Mouse (Mus musculus) fibroblast of lung, adult 2 months (primary cell): ENCODE results near the gene Fbxo11.
A peak's percentile ranks its signal among the peaks of the same experiment; 100 is the strongest.
"Not testable (repeated sequence)": the region's sequence is repeated elsewhere in the genome, so short reads cannot be mapped to it uniquely, and the experiment has no call there.

Source experiments
- DNase-seq: peaks from one replicate; pipeline ENCODE4 v3.0.0-alpha.2; 2011; ENCODE audit warnings: low read depth

The Fbxo11 gene

DNA sequence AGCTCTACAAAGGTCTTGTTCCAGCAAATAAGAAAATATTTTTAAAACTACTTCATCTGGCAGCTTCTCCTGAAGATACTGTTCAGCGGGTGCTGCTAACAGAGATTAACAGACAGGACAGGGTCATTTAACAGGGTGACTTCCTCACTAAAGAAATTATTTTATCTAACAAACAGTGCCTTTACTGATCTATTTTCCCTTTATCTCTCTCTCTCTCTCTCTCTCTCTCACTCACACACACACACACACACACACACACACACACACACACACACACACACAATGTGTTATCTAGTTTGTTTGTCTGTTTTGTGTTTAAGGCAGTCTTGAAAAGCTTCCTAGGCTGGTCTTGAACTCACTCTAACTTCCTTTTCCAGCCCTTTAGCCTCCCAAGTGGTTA is 50.6 kb downstream of the Fbxo11 start:
- DNase-seq: no peak

DNA sequence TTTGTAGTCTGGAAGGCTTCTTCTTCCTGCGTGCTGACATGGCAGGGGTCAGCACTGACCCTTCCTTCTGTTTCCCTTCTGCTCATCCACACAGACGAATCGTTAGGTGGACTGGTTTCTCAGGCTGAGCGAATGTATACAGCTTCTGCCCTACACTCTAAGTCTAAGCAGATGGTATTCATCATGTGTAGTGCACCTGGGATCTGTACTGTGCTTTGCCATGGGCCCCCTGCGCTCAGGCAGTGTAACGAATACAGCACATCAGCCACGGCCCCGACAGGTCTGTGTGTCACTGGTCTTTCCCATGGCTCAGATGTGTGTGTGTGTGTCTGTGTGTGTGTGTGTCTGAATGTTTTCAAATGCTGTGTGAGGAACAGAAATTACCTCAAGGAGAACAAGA is 58.1 kb downstream of the Fbxo11 start:
- DNase-seq: no peak

DNA sequence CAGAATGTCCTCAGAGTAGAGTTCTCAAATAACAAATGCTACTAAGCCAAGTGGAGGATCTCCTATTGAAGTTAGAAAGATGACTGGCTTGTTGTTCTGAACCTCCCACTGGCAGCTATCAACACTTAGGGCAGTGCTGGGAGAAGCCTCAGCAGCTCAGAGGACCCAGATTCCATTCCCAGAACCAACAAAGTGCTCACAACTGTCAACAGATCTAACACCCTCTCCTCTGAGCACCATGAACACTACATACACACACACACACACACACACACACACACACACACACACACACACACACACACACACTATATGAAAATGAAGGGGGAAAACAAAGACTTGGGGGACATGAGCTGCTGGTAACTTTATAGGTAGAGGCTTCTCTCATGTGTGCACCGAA is 60.2 kb downstream of the Fbxo11 start:
- no peak for DNase-seq

DNA sequence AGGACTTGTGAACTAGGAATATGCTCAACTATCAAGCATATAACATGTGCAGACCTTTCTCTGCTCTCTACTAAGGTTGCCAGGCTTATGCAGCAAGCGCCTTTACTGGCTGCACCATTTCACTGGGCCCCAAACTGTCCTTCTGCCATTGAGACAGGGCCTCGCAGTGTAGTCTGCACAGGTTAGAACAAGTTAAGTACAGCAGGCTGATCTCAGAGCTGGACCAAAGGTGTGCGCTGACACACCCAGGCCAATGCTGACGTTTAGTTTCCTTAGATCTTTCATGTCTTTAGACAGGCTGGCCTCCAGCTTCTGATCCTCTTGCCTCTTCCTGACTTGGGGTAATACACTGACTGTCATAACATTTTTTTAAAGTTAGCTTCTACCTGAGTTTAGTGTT is 67.3 kb downstream of the Fbxo11 start:
- no peak for DNase-seq

DNA sequence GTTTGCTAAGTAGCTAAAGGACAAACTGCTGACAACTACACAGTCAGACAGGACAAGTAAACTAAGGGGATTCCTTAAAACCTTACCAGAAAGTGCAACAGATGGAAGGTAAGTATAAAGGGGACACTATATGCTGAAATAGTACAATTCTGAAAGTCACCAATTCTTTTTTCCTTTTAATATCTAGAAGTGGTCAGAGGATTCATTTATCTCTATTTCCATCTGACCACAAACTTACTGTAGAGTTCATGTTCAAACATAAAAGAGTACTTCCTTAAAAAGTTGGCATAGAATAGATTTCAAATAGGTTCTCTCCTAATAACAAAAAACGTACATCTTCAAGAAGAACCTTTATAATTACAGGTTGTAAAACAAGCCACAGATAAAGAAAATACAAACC is 71.8 kb downstream of the Fbxo11 start:
- DNase-seq: no peak

DNA sequence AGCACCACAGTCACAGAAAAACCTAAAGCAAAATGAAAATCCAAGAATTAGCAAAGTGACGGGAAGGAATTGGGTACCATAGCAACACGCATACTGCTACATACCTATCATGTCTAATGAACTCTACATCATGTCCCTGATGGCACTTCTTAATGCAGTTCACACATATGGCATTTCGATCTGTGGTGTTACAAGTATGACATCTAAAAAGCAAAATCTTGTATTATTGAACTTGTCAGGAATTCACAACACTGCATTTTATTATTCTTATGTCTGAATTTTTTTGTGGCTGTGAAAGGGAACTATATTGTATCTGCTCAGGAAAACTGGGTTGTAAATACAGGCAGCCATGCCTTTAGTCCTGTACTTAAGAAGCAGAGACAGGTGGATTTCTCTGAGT is 72.9 kb downstream of the Fbxo11 start:
- DNase-seq: no peak

DNA sequence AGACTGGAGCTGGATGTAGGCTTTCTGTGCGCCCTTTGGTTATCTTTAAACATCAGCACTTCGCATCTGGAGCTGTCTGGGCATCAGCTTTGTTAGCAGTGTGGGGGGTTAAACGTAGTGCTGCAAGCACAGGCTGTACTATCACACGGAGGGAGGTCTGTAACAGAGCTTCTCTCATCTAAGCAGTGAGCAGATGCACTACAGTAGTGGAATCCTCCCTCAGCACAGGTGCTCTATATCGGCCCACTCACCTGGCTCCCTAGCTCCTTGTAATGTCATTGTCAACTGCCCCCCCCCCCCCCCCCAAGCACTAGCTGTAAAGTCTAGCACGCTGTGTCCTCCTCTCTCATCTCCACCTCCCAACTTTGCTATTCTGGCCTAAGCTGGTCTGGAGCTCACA is 77.6 kb downstream of the Fbxo11 start:
- no peak for DNase-seq

DNA sequence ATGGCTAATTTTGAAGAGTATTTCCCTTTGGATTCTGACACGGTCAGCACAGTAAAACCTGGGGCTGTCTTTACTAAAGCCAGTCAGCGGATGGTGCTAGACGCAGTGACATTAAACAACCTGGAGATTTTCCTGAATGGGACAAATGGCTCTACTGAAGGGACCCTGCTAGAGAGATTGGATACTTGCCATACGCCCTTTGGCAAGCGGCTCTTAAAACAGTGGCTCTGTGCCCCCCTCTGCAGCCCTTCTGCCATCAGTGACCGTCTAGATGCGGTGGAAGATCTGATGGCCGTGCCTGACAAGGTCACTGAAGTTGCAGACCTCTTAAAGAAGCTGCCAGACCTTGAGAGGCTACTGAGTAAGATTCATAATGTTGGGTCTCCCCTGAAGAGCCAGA is 79.2 kb downstream of the Fbxo11 start:
- DNase-seq: no peak

DNA sequence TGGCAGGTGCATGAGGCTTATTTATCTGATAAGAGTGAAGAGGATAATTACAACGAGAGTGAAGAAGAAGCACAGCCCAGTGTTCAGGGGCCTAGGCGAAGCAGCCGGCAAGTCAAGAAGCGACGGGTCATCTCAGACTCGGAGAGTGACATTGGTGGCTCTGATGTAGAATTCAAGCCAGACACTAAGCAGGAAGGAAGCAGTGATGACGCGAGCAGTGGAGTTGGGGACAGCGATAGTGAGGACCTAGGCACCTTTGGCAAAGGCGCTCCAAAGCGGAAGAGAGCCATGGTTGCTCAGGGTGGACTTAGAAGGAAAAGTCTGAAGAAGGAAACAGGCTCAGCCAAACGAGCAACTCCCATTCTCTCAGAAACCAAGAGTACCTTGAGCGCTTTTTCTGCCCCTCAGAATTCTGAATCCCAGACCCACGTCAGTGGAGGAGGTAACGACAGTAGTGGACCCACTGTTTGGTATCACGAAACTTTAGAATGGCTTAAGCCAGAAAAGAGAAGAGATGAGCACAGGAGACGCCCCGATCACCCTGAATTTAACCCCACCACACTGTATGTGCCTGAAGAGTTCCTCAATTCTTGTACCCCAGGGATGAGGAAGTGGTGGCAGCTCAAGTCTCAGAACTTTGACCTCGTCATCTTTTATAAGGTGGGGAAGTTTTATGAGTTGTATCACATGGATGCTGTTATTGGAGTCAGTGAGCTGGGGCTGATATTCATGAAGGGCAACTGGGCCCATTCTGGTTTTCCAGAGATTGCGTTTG is 80.5 kb downstream of the Fbxo11 start:
- DNase-seq: no peak

DNA sequence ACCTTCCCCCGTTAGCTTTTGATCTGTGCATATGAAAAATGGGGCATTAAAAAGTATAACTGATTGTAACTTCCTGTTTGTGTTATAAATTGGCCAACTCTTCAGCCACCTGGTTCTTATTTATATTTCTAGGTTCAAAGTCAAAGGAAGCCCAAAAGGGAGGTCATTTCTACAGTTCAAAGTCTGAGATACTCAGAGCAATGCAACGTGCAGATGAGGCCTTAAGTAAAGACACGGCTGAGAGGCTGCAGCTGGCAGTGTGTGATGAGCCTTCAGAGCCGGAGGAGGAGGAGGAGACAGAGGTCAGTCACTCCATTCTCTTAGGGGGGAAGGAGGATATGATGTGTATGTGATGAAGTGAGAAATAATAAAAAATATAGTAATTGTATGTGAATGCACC is 81.8 kb downstream of the Fbxo11 start:
- DNase-seq: no peak

DNA sequence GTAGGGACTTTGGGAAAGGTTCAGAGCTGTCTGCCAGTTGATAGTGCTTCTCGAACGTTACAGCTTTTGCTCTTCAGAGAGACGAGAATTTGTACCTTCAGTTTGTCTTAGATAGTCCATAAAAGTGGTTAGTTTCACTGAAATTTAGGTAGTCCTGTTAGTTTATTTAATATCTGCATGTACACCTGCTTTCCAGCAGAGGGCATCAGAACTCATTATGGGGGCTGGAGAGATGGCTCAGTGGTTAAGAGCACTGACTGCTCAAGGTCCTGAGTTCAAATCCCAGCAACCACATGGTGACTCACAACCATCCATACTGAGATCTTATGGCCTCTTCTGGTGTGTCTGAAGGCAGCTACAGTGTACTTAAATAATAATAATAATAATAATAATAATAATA is 83.0 kb downstream of the Fbxo11 start:
- no peak for DNase-seq

DNA sequence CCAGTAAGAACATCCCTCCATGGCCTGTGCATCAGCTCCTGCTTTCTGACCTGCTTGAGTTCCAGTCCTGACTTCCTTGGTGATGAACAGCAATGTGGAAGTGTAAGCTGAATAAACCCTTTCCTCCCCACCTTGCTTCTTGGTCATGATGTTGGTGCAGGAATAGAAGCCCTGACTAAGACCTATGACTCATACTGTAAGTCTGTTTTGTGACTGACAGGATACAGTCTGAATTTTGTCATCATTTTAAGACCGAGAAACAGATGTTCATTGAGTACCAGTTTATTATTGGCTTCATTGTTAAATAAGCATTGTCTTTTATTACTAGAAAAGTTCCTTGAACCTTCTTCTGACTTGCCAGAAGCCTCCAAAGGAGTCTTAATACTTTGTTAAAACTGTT is 85.4 kb downstream of the Fbxo11 start:
- not testable (repeated sequence) for DNase-seq

DNA sequence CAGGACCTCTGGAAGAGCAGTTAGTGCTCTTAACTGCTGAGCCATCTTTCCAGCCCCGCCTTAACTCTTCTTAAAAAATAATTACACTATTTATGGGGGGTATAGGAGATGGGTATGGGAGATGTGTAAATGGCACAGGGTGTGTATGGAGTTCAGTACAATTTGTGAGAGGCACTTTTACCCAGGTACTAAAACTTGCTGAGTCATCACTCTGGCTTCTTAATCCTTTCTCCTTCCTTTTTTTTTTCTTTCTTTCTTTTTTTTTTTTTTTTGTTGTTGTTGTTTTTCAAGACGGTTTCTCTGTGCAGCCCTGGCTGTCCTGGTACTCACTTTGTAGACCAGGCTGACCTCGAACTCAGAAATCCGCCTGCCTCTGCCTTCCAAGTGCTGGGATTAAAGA is 88.2 kb downstream of the Fbxo11 start:
- not testable (repeated sequence) for DNase-seq

DNA sequence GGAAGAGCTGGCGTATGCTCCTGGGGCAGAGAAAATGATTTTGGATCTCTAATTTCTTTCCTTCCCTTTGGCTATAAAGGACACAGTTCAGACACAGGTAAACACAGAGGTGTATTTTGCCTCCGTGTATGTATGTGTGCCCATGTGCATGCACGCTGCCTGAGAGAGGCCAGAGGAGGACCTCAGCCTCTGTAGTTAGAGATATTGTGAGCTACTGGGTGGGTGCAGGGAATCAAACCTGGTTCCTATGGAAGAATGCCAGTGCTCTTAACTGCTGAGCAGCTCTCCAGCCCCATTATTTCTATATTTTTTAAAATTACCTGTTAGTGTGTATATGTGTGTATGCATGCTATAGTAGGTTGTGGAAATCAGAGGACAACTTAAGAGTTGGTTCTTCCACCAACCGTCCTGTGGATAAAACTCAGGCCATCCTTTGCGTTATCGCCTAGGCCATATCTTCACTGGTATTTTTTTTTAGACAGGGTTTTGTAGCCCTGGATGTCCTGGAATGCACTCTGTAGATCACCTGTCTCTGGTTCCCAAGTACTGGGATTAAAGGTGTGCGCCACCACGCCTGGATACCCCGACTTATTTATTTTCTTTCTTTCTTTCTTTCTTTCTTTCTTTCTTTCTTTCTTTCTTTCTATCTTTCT is 88.8 kb downstream of the Fbxo11 start:
- no peak for DNase-seq

DNA sequence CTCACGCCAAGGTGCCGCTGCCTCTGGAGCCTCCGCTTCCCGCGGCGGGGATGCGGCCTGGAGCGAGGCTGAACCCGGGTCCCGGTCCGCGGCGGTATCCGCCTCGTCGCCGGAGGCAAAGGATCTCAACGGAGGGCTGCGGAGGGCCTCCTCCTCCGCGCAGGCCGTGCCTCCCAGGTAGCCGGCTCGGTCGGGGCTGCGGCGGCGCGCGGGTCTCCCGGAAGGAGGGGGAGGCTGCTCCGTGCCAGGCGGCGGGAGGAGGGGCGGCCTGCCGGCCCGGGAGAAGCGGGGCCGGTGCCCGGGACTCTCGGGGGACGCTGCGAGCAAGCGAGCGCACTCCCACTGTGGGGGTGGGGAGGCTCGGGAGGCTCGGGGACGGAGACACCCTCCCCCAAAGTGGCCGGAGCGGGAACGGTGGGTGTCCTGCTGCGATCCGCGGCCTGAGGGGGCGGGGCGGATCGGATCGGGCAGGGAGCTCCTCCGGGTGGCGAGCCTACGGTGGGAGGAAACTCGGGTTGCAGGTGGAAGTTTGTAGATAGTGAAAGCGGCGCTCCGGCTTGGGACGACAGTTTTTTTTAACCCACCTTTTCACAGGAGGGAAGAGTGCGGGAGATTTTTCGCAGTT is 89.8 kb downstream of the Fbxo11 start:
- no peak for DNase-seq

DNA sequence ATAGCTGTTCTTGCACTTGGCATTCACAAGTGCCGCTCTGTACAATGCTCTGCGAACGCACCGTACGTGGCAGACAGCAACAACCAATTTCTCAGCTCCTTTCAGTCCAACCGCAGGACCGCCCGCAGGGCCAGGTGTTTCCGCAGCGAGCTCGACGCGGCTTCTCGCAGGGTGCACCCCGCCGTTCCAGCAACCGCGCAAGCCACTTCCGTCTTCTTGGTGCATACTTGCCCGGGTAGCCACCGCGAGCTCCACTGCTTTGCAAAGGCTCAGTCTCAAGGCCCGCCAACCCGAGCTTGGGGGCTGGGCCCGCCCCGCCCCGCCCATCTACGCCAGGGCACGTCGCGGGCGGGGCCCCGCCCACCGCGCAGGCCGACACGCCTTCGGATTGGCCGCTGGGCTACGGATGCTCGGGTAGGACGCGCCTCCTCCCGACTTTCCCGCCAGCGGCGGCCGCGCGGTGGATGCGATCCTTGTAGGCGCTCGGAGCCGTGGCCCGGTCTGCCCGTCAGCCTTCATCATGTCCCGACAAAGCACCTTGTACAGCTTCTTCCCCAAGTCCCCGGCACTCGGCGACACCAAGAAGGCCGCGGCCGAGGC is 90.4 kb downstream of the Fbxo11 start, which contains the start of gene Msh6:
Msh6 (plus strand) TSS at position 434 of the 600 bp plus-strand sequence.
- DNase-seq: peak; percentile 91

DNA sequence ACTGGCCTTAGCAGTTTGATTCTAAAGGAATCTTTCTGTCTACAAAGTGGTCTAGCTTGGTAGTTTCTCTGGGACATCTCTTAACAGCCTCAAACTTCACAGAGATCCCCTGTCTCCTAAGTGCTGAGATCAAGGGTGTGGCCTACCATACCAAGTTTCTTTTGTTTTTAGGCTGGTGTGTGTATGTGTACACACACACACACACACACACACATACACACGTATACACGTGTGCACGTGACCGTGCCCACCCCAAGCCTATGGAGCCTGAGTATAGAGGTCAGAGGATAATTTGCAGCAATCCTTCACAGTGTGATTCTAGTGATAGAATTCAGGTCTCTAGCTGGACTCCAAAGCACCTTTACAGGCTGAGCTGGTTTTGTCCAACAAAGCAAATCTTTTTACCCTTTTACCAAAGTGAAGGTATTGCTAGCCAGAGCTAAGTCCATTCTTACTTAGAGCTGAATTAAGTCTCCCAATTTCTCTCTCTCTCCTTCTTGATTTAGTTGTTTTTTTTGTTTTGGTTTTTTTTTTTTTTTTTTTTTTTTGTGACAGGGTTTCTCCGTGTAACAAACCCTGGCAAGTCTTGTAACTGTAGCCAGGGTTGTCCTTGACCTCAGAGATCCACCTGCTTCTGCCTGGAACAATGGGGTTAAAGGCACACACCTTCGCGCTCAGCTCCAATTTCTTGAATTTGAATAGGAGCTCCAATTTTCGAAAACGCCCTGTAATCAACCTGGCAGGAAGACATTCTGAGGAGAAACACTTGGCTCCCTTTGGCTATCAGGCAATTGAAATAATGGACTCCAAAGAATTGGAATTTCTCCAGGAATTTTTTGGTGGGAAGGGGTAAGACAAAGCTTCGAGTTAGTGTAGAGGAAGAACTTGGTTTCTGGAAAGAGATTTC is 91.6 kb downstream of the Fbxo11 start:
- DNase-seq: no peak

DNA sequence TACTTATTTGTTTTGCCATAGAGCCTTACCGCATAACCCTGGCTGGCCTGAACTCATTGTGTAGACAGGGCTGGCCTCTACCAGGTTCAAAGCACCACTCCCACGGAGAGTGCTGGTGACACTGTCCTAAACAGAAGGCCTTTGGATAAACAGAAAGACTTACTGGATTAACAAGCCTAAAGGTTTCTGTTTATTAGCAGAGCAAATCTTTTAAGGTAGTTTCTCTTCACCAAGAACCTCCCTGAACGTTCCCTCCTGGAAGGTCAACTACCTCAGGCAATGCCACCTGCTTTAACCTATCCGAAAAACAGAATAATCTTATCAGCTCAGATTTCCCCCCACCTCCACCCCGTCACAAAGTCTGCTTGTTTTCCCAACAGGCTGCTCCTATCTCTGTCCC is 92.2 kb downstream of the Fbxo11 start:
- DNase-seq: no peak

DNA sequence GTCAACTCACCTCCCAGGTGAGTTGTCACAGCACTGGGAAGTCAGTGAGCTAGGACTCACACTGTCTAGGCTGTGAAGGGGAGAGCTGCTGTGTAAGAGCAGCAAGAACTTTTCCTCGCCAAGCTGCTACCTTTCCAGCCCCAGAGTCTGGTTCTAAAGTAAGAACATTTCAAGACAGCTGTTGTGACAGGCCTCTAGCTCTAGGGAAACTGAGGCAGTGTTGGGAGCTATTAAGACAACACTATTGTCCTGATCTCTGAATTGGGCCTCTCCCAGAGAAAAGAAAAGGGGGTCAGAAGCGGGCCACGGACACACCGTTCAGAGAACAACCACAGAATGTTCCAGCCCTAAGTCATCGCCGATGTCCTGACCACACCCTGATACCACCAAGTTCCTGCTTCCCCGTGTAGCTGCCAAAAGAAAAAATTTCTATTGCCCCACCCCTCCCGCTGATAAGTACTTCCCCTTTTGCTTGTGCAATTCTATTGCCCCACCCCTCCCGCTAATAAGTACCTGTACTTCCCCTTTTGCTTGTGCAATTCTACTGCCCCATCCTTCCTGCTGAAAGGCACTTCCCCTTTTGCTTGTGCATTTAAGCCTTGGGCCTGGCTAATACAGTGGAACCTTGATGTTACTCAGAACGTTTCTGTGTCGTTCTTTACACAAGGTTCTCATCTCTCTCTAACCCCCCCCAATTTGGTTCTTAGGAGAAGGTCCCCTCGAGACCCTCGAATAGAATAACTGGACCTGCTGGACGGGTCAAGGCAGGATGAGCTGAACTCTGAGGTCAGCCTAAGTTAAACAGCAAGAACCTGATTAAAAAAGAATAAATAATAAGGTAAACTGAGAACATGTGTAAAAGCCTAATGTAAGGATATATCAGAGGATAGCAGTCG is 93.1 kb downstream of the Fbxo11 start:
- not testable (repeated sequence) for DNase-seq

DNA sequence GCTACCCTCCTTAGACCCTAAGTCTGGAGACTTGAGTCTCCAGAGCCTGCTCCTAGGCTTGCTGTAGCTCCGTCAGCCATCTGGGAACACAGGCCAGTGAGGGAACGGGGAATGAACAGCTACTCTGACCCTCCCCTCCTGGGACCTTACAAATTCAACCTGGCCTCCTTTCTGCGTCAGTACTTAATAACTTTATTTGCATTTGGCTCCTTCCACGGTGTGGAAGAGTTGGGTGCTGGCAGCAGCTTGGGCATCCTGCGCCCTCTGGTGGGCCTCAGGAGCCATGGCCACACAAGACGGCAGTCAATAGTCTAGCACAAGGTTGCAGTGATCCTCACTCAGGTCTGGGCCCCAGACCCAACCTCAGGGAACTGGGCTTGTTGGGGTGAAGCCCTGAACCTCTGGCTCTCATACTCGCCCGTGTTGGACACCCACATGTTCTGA is 96.6 kb downstream of the Fbxo11 start:
- not testable (repeated sequence) for DNase-seq
